Mouse (Mus musculus): Measurements from ENCODE around the gene Pdzd7. TPM values are rescaled to one million over a fixed set of nuclear protein-coding genes. Genes with fewer than 3 reads are reported as not detected.

The Pdzd7 gene
- total and polyA plus RNA-seq, 2 experiments from 2014 or later = 2.9 to 5.9 TPM

GRCm38 (mm10) chr19:45056908-45057698 is 11.6 kb upstream of the Pdzd7 start:
- Histone ChIP-seq H3K27ac (ENCODE audit: low read depth, low read length) (peak overlapping the region; percentile 91), H3K4me3 (ENCODE audit: low read depth, low read length) (0 out of 2 replicates have a peak overlapping the region, but pooled peaks have one; percentile 51), H3K36me3 (ENCODE audit: insufficient read depth, low read length) (peaks cover 28% of the 10 kb centered on the region), H3K9ac (replicated peaks; ENCODE audit: low read length, poor library complexity, severe bottlenecking) (no peak overlapping the region), H3K4me2 (ENCODE audit: low read depth, low read length, poor library complexity, severe bottlenecking) (peak overlapping the region; percentile 47; the same call in 1 of the 2 replicates), H3K4me1 (ENCODE audit: insufficient read depth, low read length) (peaks cover 12% of the 10 kb centered on the region; the same call in 1 of the 2 replicates), H3K9me3 (ENCODE audit: low read length) (no peaks in the 10 kb centered on the region), H3K27me3 (ENCODE audit: insufficient read depth, low read length) (no peaks in the 10 kb centered on the region)
- no peak for TF ChIP-seq CTCF (IDR thresholded peaks at IDR 0.05)
- ATAC-seq (ENCODE audit: low FRiP score) = no peak
- 86% methylated on average over 7 of the region's 7 CpGs for WGBS
- no peak for DNase-seq (ENCODE audit: low spot score)

- peak; percentile 79 for TF ChIP-seq CTCF (IDR thresholded peaks at IDR 0.05)
- H3K36me3 ChIP-seq (ENCODE audit: insufficient read depth, low read length) = peaks cover 34% of the 10 kb centered on the region
- H3K4me1 ChIP-seq (ENCODE audit: insufficient read depth, low read length) = peaks cover 12% of the 10 kb centered on the region; the same call in 1 of the 2 replicates
- 37% methylated on average over 4 of the region's 4 CpGs for WGBS
- H3K9ac ChIP-seq (replicated peaks; ENCODE audit: low read length, poor library complexity, severe bottlenecking) = no peak overlapping the region
- peak overlapping the region; percentile 91; the same call in 1 of the 2 replicates for H3K27ac ChIP-seq (ENCODE audit: low read depth, low read length)
- no peaks in the 10 kb centered on the region for H3K27me3 ChIP-seq (ENCODE audit: insufficient read depth, low read length)
- no peak overlapping the region for H3K4me2 ChIP-seq (ENCODE audit: low read depth, low read length, poor library complexity, severe bottlenecking)
- H3K4me3 ChIP-seq (ENCODE audit: low read depth, low read length) = no peak overlapping the region
- H3K9me3 ChIP-seq (ENCODE audit: low read length) = no peaks in the 10 kb centered on the region
- ATAC-seq (ENCODE audit: low FRiP score) (no peak), DNase-seq (ENCODE audit: low spot score) (peak; percentile 78)
Observed at GRCm38 (mm10) chr19:45056364-45056763, 10.8 kb upstream of the Pdzd7 start.

GRCm38 (mm10) chr19:45054892-45055690 is 9.6 kb upstream of the Pdzd7 start:
- no peak overlapping the region for H3K27ac ChIP-seq (ENCODE audit: low read depth, low read length)
- peaks cover 12% of the 10 kb centered on the region; the same call in 1 of the 2 replicates for H3K4me1 ChIP-seq (ENCODE audit: insufficient read depth, low read length)
- no peak overlapping the region for H3K9ac ChIP-seq (replicated peaks; ENCODE audit: low read length, poor library complexity, severe bottlenecking)
- no peak for ATAC-seq (ENCODE audit: low FRiP score)
- peaks cover 44% of the 10 kb centered on the region for H3K36me3 ChIP-seq (ENCODE audit: insufficient read depth, low read length)
- WGBS = 84% methylated on average over 6 of the region's 6 CpGs
- no peak for DNase-seq (ENCODE audit: low spot score)
- TF ChIP-seq CTCF (IDR thresholded peaks at IDR 0.05) = no peak
- H3K9me3 ChIP-seq (ENCODE audit: low read length) = no peaks in the 10 kb centered on the region
- no peak overlapping the region for H3K4me3 ChIP-seq (ENCODE audit: low read depth, low read length)
- no peaks in the 10 kb centered on the region for H3K27me3 ChIP-seq (ENCODE audit: insufficient read depth, low read length)
- H3K4me2 ChIP-seq (ENCODE audit: low read depth, low read length, poor library complexity, severe bottlenecking) = no peak overlapping the region

GRCm38 (mm10) chr19:45053451-45053850 is 7.9 kb upstream of the Pdzd7 start:
- H3K4me3 ChIP-seq (ENCODE audit: low read depth, low read length) = no peak overlapping the region
- H3K4me2 ChIP-seq (ENCODE audit: low read depth, low read length, poor library complexity, severe bottlenecking) = no peak overlapping the region
- WGBS = 88% methylated on average over 8 of the region's 8 CpGs
- no peak for DNase-seq (ENCODE audit: low spot score)
- H3K9me3 ChIP-seq (ENCODE audit: low read length) = no peaks in the 10 kb centered on the region
- H3K27ac ChIP-seq (ENCODE audit: low read depth, low read length) = no peak overlapping the region
- H3K9ac ChIP-seq (replicated peaks; ENCODE audit: low read length, poor library complexity, severe bottlenecking) = no peak overlapping the region
- peaks cover 9% of the 10 kb centered on the region; the same call in 1 of the 2 replicates for H3K4me1 ChIP-seq (ENCODE audit: insufficient read depth, low read length)
- no peak for ATAC-seq (ENCODE audit: low FRiP score)
- 0 out of 2 replicates have a peak, but pooled peaks have one; percentile 9 for TF ChIP-seq CTCF (IDR thresholded peaks at IDR 0.05)
- H3K36me3 ChIP-seq (ENCODE audit: insufficient read depth, low read length) = peaks cover 51% of the 10 kb centered on the region
- no peaks in the 10 kb centered on the region for H3K27me3 ChIP-seq (ENCODE audit: insufficient read depth, low read length)

GRCm38 (mm10) chr19:45049523-45049922 is 4.0 kb upstream of the Pdzd7 start:
- TF ChIP-seq CTCF (IDR thresholded peaks at IDR 0.05) = no peak
- ATAC-seq (ENCODE audit: low FRiP score) (no peak), DNase-seq (ENCODE audit: low spot score) (no peak)
- Histone ChIP-seq H3K4me1 (ENCODE audit: insufficient read depth, low read length) (peaks cover 5% of the 10 kb centered on the region; the same call in 1 of the 2 replicates), H3K4me2 (ENCODE audit: low read depth, low read length, poor library complexity, severe bottlenecking) (peak overlapping the region; percentile 77), H3K27ac (ENCODE audit: low read depth, low read length) (no peak overlapping the region), H3K27me3 (ENCODE audit: insufficient read depth, low read length) (no peaks in the 10 kb centered on the region), H3K4me3 (ENCODE audit: low read depth, low read length) (peak overlapping the region; percentile 57; the same call in 1 of the 2 replicates), H3K9ac (replicated peaks; ENCODE audit: low read length, poor library complexity, severe bottlenecking) (no peak overlapping the region), H3K9me3 (ENCODE audit: low read length) (no peaks in the 10 kb centered on the region), H3K36me3 (ENCODE audit: insufficient read depth, low read length) (peaks cover 42% of the 10 kb centered on the region)
- WGBS = 76% methylated on average over 9 of the region's 9 CpGs

Measured in midbrain, postnatal 0 days (tissue).